Mouse (Mus musculus): ENCODE measurements around the gene Mapk6.
A peak's percentile ranks its signal among the peaks of the same experiment; 100 is the strongest.

The Mapk6 gene

GRCm38 (mm10) chr9:75424358-75425150, 14.7 kb upstream of the Mapk6 start:
- no peak for DNase-seq (ENCODE audit: low spot score)

DNA sequence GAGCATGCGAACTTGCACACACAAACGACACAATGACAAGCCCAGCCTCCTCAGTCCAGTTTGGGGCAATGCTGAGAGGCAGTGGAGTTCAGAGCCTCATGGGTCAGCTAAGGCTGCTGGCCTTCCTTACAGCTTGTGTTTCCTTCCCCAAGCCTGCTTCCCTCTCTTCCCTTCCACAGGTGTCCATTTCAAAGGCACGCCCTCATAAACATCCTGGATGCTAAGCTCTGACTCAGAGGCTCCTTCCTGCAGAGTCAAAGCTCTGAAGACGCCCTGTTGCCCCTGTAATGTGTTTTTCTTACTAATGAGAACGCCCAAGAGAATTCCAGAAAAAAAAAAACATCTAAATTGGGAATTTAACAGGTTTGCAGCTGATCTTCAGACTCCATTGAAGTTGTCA, 13.9 kb upstream of the Mapk6 start:
- no peak for DNase-seq (ENCODE audit: low spot score)

DNA sequence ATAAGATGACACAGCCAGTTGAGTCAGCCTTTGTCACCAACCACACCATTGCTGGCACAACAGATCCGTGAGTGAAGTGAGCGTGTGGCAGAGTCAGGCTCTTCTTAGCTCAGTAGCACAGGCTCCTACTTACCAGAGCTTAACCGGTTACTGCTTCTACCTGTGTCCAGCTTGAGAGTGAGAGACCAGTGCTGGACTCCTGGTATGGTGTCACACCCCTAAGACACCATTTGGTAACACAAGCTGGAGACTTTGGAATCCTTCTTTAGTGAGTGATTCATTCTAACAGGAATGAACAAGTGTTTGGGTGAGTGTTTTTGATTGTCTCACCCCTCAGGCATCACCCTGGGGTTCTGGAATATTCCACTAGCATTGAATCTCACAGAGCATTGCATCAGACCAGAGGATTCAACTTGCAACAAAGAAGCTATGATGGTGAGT, 12.5 kb upstream of the Mapk6 start:
- DNase-seq (ENCODE audit: low spot score), result no peak

GRCm38 (mm10) chr9:75414204-75414603, 4.4 kb upstream of the Mapk6 start:
- no peak for DNase-seq (ENCODE audit: low spot score)

GRCm38 (mm10) chr9:75413206-75413605, 3.4 kb upstream of the Mapk6 start:
- DNase-seq (ENCODE audit: low spot score), result no peak

DNA sequence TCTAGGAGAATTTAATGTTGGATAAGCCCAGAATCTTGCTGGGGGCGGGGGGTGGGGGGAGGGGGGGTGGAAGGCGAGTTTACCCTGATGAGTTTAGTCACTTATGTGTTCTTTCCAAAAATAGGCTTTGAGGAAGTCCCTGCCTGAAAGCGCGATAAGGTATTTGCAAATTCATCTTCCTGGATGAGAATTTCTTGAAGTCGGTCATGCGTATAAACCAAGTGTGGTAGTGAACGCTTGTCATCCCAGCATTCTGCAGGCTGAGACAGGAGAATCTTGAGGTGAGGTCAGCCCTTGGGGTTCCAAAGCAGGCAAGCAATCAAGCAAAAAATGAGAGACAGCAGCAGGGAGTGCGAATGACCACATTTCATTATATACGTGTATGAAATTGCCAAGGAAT, 1.8 kb upstream of the Mapk6 start:
- no peak for DNase-seq (ENCODE audit: low spot score)

GRCm38 (mm10) chr9:75410868-75411487, 1.2 kb upstream of the Mapk6 start:
- no peak for DNase-seq (ENCODE audit: low spot score)

DNA sequence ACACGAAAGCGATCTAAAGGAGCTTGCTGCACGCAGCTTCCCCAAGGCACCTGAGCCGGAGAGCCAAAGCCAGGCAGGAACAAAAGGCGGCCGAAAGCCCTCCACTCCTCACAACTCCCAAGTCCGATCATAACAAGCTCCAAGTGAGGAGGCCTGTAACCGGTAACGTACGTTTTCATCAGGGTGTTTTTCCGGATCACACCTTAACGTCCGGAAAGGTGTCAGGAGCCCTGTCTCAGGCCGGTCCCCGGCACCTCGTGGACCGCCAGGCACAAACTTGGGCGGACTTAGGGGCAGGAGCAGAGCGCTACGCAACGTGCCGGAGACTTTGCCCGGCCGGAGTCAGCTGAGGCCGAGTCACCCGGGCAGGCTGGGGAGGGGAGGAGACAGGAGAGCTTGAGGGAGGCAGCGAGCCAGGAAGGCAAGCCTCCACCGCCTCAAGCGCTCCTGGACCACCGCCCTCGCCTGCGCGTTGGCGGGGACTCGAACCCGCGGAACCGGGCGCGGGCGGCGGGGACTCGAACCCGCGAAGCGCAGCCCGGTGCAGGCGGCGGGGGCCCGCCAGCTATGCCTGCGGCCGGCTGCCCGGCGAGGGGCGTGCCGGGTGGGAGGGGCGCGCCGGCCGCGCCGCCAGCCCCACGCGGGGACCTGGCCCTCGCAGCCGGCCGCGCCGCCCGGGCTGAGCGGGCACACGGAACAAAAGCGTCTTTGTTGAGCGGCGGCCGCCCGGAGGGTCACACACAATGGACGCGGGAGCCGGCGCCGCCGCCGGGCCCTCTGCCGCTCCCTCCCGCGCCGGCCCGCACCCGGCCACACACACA, 564 bp downstream of the Mapk6 start:
- peak; percentile 74 for DNase-seq (ENCODE audit: low spot score)

DNA sequence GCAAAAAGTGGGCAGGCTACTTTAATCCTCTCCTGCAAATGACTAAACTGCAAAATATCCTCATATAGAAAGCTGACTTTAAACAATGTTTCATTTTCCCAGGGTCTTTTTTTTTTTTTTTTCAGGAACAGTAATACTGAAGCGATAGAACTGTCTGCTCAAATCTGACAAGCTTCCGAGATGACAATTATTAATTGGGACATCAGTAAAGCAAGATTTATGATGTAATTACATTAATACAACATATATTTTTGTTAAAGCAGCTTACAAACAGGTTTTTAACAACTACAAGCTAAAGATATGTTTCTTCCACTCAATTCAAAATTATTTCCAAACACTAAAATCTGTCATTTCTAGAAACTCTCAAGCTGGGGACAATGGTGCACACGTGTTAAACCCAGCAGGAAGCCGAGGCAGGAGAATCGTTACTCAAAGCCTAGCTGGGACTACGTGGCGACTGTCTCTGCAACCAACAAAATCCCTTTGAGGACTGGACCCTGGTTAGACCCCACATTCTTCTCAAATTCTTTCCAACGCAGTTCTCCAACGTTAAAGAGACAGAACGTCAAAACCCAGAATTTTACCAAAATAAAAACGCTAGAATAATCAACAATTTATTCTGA, 1.5 kb downstream of the Mapk6 start:
- no peak for DNase-seq (ENCODE audit: low spot score)

DNA sequence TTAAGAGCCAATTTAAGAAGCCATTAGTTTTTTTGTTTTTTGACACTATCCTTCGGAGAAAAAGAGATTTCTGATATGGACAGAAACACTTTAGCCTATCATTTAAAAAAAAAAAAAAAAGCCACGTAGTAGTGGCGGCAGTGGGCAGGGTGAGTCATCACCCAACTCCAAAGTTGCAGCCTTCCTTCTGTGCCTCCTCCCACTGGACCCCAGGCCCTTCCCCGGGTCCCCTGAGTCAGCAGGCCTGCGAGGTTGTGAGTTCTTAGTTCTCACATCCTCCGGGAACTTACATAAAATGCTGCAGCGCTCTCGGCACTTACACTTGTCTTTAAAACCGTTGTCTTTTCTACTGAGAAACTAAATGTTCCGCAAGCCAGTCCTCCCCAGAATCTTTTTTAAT, 2.0 kb downstream of the Mapk6 start:
- peak; percentile 68 for DNase-seq (ENCODE audit: low spot score)

DNA sequence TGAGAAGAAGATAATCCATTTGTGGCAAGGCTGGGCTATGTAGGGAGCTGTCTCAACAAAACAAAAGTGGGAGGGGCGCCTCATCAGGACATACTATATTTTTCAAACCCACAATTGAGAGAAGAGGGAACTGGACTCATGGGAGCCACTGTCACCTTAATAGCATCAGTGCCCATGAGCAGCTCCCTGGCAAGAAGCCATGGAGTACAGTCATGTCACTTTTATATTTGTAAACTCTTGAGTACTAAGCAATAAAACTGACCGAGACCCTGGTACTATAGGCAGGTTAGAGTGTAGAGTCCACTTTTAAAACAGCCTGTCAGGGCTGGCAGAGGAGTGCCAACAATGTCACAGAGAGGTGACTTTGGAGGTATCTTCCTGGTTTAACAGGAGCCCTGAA, 3.7 kb downstream of the Mapk6 start:
- no peak for DNase-seq (ENCODE audit: low spot score)

- no peak for DNase-seq (ENCODE audit: low spot score)
These were observed 6.3 kb downstream of the Mapk6 start for GRCm38 (mm10) chr9:75403520-75403919.

GRCm38 (mm10) chr9:75401593-75402504, 8.0 kb downstream of the Mapk6 start:
- DNase-seq (ENCODE audit: low spot score), result no peak

DNA sequence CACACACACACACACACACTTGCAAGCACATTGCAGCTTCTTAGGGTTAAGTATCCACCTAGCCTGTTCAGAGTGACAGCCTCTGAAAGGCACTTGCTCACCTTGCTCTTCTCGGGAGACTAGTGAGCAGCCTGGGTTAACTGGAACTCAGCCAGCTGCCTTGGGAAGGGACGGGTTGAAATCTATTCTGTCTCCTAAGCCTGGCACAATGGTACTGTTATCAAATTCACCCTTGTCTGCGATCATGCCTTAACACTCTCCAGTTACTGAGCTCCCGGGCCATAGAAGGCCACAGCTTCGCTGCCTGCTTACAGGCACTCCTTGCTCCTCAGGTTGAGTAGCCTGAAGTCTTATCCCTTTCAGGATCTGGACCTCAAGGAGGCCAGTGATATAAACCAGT, 9.2 kb downstream of the Mapk6 start:
- DNase-seq (ENCODE audit: low spot score), result no peak

- DNase-seq (ENCODE audit: low spot score), result no peak
These were observed 10.7 kb downstream of the Mapk6 start for GRCm38 (mm10) chr9:75399069-75399468.

- DNase-seq (ENCODE audit: low spot score), result no peak
These were observed 13.8 kb downstream of the Mapk6 start for GRCm38 (mm10) chr9:75395971-75396370.

DNA sequence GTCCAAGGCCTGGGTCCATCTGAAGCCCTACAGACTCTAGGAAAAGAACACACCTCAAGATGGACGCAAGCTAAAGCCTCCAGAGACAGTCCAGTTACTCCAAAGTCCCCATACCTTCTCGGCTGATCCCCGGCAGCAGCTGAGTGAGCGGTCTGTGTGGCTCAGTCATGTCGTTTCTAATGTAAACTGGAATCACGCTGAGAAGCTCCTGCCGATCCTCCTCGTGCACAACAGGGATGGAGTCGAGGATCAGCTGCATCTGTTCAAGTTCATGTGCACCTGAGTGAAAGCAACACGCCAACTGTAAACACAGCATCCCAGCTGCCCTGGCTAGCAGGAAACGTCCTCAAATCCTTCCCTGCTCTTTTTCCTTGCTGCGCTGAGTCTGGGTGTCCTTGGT, 16.6 kb downstream of the Mapk6 start:
- DNase-seq (ENCODE audit: low spot score), result no peak

DNA sequence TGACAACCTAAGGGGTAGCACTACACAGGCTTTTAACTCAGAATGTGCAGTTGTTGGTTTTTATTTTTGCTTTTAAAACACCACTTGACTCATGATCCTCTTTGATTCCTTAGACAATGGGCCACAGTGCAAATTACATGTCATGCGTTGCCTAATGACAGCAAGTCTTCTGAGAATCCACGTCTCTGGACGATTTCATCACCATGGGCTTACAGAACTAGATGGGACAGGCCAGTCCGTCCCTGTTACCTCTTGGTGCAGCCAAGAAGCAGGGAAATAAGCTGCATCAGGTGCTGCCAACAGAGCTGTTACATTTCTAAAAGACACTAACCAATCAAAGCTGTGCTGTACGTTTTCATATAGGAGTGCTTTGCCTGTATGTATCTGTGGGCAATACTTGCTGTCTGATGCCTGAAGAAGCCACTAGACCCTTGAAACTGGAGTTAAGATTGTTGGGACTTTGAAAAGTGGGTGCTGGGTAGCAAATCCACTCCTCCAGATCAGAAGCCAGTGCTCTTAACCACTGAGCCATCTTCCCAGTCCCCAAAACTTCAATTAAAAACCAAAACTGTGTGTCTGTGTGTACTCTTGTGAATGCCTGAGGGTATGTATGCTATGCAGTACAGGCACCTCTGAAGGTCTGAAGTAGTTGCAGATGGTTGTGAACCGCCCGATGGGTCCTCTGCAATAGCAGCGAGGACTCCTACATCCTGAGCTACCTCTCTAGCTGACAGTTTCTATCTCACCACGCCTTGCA, 24.4 kb downstream of the Mapk6 start:
- DNase-seq (ENCODE audit: low spot score), result no peak

DNA sequence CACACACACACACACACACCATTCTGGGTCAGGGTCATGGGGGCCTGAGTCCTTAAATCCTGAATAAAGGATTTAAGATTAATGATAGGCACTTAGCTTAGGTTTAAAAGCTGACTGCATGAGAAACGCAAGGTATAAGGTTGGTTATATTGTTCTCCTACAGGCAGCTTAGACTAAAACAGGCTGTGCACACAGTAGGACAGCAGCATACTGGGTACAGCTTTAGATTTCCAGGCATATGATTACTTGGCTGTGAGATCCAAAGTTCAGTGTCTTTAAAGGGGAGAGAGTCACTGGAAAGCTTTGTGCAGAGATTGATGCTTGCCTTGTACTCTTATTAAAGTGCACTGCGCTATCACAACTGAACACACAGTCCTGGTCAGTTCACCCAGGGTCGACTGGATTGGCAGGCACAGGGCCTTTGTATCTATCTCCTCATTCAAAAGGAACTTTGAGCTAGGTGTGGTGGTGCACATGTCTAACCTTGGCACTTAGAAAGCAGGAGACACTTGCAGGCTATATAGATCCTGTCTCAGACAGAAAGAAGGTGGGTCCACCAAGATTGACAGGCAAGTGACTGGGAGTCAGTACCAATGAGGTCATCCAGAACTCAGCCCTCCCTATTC, 25.4 kb downstream of the Mapk6 start:
- DNase-seq (ENCODE audit: low spot score), result no peak

DNA sequence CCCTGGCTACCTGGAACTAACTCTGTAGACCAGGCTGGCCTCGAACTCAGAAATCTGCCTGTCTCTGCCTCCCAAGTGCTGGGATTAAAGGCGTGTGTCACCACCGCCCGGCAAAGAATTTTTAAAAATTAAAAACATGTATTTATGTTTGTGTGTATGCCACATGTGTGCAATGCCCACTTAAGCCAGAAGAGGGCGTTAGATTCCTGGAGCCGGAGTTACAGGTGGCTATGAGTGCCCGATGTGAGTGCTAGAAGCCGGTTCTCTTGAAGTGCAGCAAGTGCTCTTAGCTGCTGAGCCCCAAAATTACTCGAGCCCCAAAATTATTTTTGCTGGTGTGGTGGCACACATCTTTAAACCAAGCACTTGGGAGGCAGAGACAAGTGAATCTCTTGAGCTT, 26.0 kb downstream of the Mapk6 start:
- DNase-seq (ENCODE audit: low spot score), result no peak

Data from MN1 (cell line).